Mouse (Mus musculus): Measurements from ENCODE around the gene Llcfc1.

Gene Llcfc1

GRCm38 (mm10) chr6:41684131-41684530 is at the start of gene Llcfc1:
Llcfc1 (plus strand) TSS chr6:41684431.
- DNase-seq (ENCODE audit: low read depth, low spot score) = no peak

DNA sequence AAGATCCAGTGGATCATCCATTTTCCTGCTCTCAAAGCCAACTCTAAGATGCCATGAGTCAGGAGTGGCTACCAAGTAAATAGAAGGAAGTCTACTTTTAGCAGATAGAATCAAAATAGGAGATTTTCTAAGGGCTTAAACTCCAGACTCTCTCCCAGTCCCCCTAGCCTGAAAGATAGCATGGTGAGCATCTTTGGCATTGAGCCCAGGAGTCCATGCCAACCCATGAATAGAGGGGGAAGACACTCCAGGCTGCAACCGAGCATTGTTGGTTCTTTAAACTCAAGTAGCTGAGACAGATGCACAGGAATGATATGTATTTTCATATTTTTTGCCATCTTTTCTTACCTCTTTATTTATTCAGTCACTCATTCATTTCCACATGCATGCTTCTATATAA is 49.0 kb upstream of the Llcfc1 start:
- no peak for DNase-seq (ENCODE audit: low read depth, low spot score)

GRCm38 (mm10) chr6:41636178-41636577 is 48.1 kb upstream of the Llcfc1 start, which contains the start of gene Trpv6:
Trpv6 (minus strand) TSS chr6:41636405.
- no peak for DNase-seq (ENCODE audit: low read depth, low spot score)

DNA sequence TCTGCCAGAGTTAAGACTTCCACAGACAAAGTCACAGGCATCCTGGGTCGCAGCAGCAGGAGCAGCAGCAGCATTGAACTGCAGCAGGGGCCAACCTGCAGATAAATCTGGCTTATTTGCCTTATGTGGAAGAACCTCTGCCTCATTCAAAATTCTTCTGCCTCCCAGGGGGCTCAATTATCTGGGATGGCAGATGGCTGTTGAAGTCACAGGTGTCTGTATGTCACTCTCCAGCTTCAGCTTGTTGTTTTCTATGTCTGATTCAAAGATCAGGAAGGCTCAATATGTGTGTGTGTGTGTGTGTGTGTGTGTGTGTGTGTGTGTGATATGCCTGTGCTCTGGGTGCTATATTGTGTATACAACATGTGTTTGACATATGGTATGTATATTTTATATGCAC is 46.8 kb upstream of the Llcfc1 start:
- no peak for DNase-seq (ENCODE audit: low read depth, low spot score)

DNA sequence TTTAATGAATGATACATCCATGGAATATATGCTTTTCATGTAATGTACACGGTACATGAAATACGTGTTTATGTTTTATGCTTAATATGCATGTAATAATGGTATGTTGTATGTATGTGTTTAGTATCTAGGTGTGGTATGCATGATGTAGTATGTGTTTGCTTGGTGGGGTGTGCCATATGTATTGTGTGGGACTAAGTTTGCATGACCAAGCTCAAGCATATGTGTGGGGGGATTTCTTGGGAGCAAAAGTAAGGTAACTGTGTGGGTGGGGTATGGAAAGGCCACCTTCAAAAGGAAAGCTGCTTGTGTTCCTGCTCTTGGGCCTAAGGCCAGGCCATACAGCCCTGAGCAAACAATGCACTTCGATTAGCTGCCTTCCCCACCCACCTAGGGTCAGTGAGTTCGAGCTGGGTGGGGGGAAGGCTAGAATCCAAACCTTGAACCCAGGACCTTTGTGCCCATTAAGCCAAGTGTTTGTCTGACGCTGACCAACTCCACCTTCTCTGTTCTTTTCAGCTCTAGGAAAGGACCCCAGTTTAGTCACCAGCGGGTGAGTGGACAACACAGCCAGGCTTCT is 46.2 kb upstream of the Llcfc1 start:
- DNase-seq (ENCODE audit: low read depth, low spot score) = no peak

DNA sequence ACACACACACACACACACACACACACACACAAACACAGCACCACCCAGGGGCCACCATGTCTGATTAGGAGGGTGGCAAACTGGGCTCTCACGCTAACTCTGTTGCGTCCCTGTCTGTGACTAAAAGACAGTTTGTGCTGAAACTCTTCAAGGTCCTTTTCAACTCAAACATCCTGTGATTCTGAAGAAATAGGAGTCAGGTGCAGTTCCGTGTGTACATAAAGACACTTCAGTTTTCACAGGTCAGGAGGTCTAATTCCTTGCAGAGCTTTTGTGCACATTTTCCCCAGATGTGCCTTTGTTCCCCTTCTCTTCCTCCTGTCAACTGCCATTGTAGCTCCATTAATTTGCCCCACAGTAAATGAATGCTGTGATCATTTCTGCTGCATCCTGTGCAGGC is 43.8 kb upstream of the Llcfc1 start:
- no peak for DNase-seq (ENCODE audit: low read depth, low spot score)

DNA sequence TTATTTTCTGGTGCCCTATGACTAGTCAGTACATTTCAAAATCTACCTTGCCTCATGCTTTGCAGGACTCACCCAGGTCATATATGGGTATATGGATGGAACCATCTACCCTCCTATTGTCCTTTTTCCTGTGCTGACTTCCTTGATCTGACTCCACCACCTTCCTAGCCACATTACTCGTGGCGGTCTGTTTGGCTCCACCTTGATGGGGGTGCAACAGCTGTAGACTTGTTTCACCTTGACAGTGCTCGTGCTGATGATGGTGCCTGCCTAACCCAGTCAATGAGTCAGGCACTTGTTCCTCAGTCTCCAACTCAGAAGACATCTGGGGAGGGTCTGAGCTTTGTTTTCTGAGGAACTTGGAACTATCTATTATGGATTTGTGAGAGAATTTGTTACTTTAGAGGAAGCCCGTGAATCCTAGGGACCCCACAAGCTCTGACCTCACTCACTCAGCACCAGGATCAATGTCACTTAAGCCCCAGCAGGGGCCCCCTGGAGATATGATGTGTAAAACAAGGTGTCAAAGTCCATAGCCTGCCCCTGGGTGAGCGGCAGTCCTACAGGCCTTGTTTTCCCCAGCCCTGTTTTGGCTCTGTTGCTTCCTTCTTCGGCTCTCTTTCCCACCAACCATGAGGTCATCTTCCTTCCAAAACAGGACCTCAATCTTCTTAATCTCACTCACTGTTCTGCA is 42.9 kb upstream of the Llcfc1 start:
- DNase-seq (ENCODE audit: low read depth, low spot score) = no peak

- no peak for DNase-seq (ENCODE audit: low read depth, low spot score)
Measured at GRCm38 (mm10) chr6:41642765-41643164, 41.5 kb upstream of the Llcfc1 start.

GRCm38 (mm10) chr6:41643227-41643626 is 41.0 kb upstream of the Llcfc1 start:
- DNase-seq (ENCODE audit: low read depth, low spot score) = no peak

DNA sequence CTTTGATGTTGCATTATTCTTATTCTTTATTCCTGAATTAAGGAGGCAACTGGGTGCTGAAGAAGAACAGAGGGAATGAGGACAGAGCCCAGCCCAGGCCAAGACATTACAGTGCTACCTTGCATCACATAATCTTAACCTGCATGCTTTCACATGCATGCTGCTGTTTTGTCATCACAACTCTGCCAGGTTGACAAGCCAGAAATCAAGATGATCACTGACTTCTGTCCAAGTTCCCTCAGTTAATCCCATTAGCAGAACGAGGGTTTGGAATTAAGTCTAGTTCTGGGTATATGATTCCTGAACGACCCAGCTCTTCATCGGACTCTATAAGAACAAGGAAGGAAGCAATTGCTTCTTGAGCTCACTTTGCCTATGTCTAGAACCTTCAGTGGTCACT is 38.0 kb upstream of the Llcfc1 start:
- no peak for DNase-seq (ENCODE audit: low read depth, low spot score)

- no peak for DNase-seq (ENCODE audit: low read depth, low spot score)
Measured at GRCm38 (mm10) chr6:41646672-41647071, 37.6 kb upstream of the Llcfc1 start.

- no peak for DNase-seq (ENCODE audit: low read depth, low spot score)
Measured at GRCm38 (mm10) chr6:41653173-41653572, 31.1 kb upstream of the Llcfc1 start.

- no peak for DNase-seq (ENCODE audit: low read depth, low spot score)
Measured at GRCm38 (mm10) chr6:41654648-41655047, 29.6 kb upstream of the Llcfc1 start.

- no peak for DNase-seq (ENCODE audit: low read depth, low spot score)
Measured at GRCm38 (mm10) chr6:41658487-41658886, 25.7 kb upstream of the Llcfc1 start.

DNA sequence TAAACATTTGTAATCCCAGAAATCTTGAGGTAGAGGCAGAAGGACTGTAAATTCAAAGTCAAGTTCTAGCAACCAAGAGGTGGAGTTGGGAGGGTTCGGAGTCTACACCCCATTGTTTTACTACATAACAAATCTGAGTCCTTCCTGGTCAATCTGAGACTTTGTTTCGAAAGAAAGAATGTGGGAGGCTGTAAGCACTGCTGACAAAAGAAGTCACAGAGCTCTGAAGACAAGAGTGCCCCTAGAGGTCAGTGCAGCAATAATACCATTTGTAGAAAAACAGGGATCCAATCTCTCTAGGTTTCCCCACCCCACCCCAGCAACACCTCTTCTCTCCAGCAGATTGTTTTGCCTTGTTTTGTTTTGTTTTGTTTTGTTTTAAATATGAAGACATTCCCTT is 21.9 kb upstream of the Llcfc1 start:
- DNase-seq (ENCODE audit: low read depth, low spot score) = peak; percentile 62

- DNase-seq (ENCODE audit: low read depth, low spot score) = no peak
Measured at GRCm38 (mm10) chr6:41676530-41676929, 7.7 kb upstream of the Llcfc1 start.

DNA sequence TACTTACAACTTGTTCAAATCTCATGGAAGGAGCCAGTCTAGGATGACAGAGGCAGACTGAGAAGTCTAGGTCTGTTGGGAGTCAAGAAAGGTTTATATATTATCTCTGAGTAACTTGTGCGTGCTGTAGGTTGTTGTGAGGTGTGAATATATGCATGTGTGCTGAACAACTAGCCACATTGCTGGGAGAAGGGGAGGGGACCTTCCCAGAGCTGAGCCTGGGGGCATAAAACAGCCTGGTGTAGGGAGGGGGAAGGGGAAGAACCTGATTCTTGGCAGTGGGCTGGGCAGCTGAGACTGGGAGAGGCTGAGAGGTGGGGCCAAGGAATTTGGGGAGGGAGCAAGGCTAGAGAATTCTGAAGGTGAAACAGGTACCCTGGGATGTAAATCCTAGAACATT is 3.6 kb upstream of the Llcfc1 start, which contains the start of gene Trpv5:
Gene Trpv5 (minus strand): TSS at position 101 of the 400 bp plus-strand sequence.
- DNase-seq (ENCODE audit: low read depth, low spot score) = peak; percentile 14

GRCm38 (mm10) chr6:41681656-41682055 is 2.6 kb upstream of the Llcfc1 start:
- DNase-seq (ENCODE audit: low read depth, low spot score) = no peak

GRCm38 (mm10) chr6:41684911-41685310 is 680 bp downstream of the Llcfc1 start:
- no peak for DNase-seq (ENCODE audit: low read depth, low spot score)

DNA sequence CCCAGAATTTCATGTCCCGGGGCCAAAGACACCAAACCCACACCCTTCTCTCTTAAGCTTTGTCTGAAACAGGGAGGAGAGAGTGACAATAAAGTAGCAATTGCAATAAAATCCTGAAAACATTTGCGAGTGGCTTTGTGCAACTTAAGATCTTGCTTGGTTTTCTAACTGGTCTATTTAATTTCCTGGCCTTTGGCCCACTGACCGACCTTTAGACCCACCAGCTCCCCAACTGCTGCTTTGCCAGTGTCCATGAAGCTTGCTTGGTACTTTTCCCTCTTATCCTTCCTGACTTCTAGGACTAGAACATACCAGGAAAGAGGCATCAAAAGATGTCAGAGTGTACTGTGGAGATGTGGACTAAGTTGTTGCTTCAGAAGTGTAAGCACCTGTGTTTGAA is 1.4 kb downstream of the Llcfc1 start:
- DNase-seq (ENCODE audit: low read depth, low spot score) = no peak

GRCm38 (mm10) chr6:41692200-41692599 is 8.0 kb downstream of the Llcfc1 start:
- no peak for DNase-seq (ENCODE audit: low read depth, low spot score)

GRCm38 (mm10) chr6:41694407-41694806 is 10.2 kb downstream of the Llcfc1 start:
- DNase-seq (ENCODE audit: low read depth, low spot score) = no peak

GRCm38 (mm10) chr6:41701245-41701644 is 17.0 kb downstream of the Llcfc1 start:
- DNase-seq (ENCODE audit: low read depth, low spot score) = no peak
